Mouse (Mus musculus) adrenal gland, postnatal 25 days (tissue): Measurements from ENCODE around the gene Azin2. TPM values are rescaled to one million over a fixed set of nuclear protein-coding genes. Genes with fewer than 3 reads are reported as not detected.

Source experiments
- DNase-seq: peaks from one replicate; pipeline ENCODE4 v3.0.0; 2021; ENCODE audit warnings: mixed read lengths
- total RNA-seq: library from RNA; stranded (reverse); gene quantifications from 2 replicates; pipeline ENCODE4 v1.2.3, GENCODE M21; 2021

The Azin2 gene
- total RNA-seq, 1 experiment from 2014 or later: 44.8 TPM

GRCm38 (mm10) chr4:128896667-128897066 lies 65.6 kb downstream of the Azin2 start:
- DNase-seq: no peak

- DNase-seq: no peak
These were observed 66.4 kb downstream of the Azin2 start for GRCm38 (mm10) chr4:128895841-128896240.

- DNase-seq: no peak
These were observed 68.1 kb downstream of the Azin2 start for GRCm38 (mm10) chr4:128894112-128894511.

- DNase-seq: no peak
These were observed 70.1 kb downstream of the Azin2 start for GRCm38 (mm10) chr4:128892188-128892587.

- no peak for DNase-seq
These were observed 70.5 kb downstream of the Azin2 start for GRCm38 (mm10) chr4:128891746-128892145.

GRCm38 (mm10) chr4:128891157-128891556 lies 71.1 kb downstream of the Azin2 start:
- DNase-seq: peak; percentile 46

GRCm38 (mm10) chr4:128889752-128890630 lies 72.3 kb downstream of the Azin2 start:
- no peak for DNase-seq

- DNase-seq: no peak
These were observed 73.7 kb downstream of the Azin2 start for GRCm38 (mm10) chr4:128888436-128888990.

- no peak for DNase-seq
These were observed 74.6 kb downstream of the Azin2 start for GRCm38 (mm10) chr4:128887641-128888091.

GRCm38 (mm10) chr4:128887026-128887425 lies 75.2 kb downstream of the Azin2 start:
- DNase-seq: no peak

GRCm38 (mm10) chr4:128886571-128886970 lies 75.7 kb downstream of the Azin2 start:
- DNase-seq: no peak

GRCm38 (mm10) chr4:128885540-128885939 lies 76.7 kb downstream of the Azin2 start:
- DNase-seq: no peak

GRCm38 (mm10) chr4:128884711-128885095 lies 77.5 kb downstream of the Azin2 start:
- no peak for DNase-seq

GRCm38 (mm10) chr4:128883801-128884710 lies 78.2 kb downstream of the Azin2 start:
- DNase-seq: peak; percentile 73

GRCm38 (mm10) chr4:128883379-128883781 lies 78.9 kb downstream of the Azin2 start, which contains the start of gene Trim62:
Trim62 (plus strand) TSS chr4:128883580.
- peak; percentile 90 for DNase-seq

Other genes with a start within 250 kb of the Azin2 start
- gene A3galt2, start 207.1 kb downstream of the Azin2 start, total RNA-seq: 0.27 TPM in 1 of 2 replicates, not detected in the other
- 30.3 and 38.6 TPM in 2 replicates for gene Zfp362, start 156.4 kb downstream of the Azin2 start, total RNA-seq
- 14.3 and 17.9 TPM in 2 replicates for gene Trim62, start 78.9 kb downstream of the Azin2 start, total RNA-seq
- gene Ak2, start 29.5 kb upstream of the Azin2 start, total RNA-seq: 121 and 128 TPM in 2 replicates
- gene Rnf19b, start 95.8 kb upstream of the Azin2 start, total RNA-seq: 20.5 and 29.8 TPM in 2 replicates
- not detected in 2 replicates for gene Tmem54, start 143.1 kb upstream of the Azin2 start, total RNA-seq
- gene Hpca, start 159.6 kb upstream of the Azin2 start, total RNA-seq: 0.81 and 1.2 TPM in 2 replicates
- 3.9 and 6.6 TPM in 2 replicates for gene Fndc5, start 174.6 kb upstream of the Azin2 start, total RNA-seq
- 25.1 and 27.5 TPM in 2 replicates for gene S100pbp, start 227.3 kb upstream of the Azin2 start, total RNA-seq
- 96.4 and 99.5 TPM in 2 replicates for gene Yars, start 227.3 kb upstream of the Azin2 start, total RNA-seq